Mouse (Mus musculus): ENCODE results near the gene Sec16a.

Gene Sec16a

DNA sequence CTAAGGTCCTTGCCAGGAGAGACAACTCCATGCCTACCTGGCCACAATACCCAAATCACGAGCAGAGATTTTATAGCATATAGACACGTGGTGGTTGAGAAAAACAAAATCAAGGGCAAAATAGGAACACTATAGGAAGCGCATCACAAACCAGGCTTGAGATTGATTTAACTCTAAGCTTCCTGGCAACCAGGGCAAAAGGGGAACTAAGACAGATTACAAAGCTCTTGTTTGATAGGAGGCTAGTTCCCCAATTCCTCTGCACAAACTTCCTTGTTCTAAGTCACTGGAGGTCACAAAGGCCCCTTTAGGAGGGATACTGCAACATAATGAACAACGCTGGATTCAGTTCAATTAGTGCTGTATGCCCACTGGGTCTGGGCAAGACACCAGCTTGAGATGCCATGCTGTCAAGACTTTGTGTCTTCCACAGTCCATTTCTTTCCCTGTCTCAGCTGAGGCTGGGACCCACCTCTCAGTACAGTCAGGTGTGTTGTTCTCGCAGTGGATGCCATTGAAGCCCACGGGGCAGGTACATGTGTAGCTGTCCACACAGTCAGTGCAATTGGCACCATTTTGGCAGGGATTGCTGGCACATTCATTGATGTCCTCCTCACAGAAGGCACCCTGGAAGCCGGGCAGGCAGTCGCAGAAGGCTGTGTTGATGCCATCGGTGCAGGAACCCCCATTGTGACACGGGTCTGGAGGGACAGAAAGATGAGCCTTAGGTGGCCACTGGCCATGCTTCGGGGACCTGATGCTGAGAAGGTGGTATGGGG lies 27.5 kb upstream of the Sec16a start:
- no peak for DNase-seq (ENCODE audit: low spot score)

DNA sequence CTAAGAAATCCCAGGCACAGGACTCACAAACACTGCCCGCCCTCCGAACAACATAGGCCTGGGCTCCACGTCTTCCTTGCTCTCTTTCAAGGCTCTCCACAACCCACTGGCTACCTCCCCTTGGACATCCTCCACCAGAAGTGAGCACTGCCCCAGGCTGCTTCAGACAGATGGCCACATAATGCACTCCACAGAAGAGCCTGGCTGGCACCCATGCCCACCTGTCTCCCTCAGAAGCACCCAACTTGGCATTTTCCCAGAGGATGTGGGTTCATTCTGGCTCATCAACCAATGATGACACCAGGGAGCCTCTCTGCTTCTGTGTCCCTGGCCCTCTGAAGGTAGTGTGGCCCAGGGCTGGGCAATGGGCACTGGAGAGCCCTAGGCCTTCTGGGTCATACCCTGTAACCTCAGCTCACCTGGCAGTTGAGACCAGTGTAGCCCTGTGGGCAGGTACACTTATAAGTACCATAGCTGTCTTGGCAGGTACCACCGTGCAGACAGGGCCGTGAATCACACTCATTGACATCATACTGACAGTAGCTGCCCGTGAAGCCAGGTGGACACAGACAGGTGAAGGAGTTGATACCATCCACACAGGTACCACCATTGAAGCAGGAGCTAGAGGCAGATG lies 26.8 kb upstream of the Sec16a start:
- DNase-seq (ENCODE audit: low spot score): no peak

GRCm38 (mm10) chr2:26470967-26471366 lies 26.0 kb upstream of the Sec16a start:
- DNase-seq (ENCODE audit: low spot score): no peak

- DNase-seq (ENCODE audit: low spot score): no peak
Measured at GRCm38 (mm10) chr2:26468376-26468775, 23.4 kb upstream of the Sec16a start.

DNA sequence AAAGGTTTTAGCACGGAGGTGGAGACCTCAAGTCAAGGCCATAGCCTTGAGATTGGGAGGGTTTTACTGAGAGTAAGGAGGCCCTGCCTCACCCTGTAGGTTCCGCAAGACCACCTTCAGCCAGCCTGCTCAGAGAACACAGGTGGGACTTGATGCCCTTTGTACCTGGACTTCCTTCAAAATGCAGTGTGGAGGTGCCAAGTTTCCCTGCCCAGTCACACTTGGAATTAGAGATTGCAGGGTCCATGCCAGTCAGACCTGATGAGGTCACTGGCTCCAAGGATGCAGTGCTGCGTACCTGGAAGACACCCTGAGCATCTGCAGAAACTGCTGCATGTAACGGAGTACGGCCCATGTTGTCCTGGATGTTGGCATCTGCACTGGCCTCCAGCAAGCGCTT lies 18.4 kb upstream of the Sec16a start:
- DNase-seq (ENCODE audit: low spot score): no peak

- no peak for DNase-seq (ENCODE audit: low spot score)
Measured at GRCm38 (mm10) chr2:26462980-26463379, 18.0 kb upstream of the Sec16a start.

- DNase-seq (ENCODE audit: low spot score): no peak
Measured at GRCm38 (mm10) chr2:26461667-26462066, 16.7 kb upstream of the Sec16a start.

DNA sequence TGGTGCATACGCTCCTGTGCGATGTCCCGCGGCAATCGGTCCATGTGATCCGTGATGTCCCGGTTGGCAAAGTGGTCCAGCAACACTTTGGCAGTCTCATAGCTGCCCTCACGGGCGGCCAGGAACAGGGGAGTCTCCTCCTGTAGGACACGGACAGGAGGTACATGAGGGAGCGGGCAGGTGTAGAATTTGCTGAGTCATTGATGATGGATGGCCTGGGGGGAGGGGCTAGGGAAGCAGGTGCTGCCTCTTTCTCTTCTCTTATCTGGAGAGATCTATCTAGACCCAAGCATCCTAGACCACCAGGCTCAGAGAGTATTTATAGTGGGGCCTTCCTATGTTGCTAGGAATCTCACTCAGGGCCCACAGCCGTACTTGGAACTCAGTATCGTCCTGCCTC lies 15.8 kb upstream of the Sec16a start:
- no peak for DNase-seq (ENCODE audit: low spot score)

DNA sequence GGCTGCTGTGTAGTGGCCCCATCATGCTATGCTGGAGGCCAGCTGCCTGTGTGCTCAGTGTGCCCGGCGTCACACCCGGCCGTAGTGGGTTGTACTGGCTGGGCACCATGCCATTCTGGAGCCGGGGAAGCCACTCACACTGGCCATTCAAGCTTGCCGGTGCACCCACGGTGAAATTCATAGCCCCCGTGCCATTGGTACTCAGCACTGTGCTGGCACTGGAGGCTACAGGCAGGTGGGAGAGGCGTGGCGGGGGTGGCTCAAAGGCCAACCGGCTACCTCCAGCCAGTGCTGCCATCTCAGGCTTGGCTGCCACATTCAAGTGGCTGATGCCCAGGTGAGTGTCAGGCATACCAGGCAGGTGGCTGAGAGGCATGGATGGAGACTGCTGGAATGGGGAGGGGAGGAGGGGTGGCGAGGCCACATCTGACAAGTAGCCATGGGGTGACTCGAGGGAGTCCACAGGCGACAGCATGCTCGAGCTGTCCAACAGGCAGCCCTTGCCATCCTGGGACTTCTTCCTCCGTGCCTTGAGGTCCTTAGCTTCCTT lies 15.2 kb upstream of the Sec16a start:
- no peak for DNase-seq (ENCODE audit: low spot score)

- DNase-seq (ENCODE audit: low spot score): no peak
Measured at GRCm38 (mm10) chr2:26459478-26459877, 14.5 kb upstream of the Sec16a start.

- DNase-seq (ENCODE audit: low spot score): no peak
Measured at GRCm38 (mm10) chr2:26458402-26459124, 13.5 kb upstream of the Sec16a start.

GRCm38 (mm10) chr2:26449121-26450060 lies 4.4 kb upstream of the Sec16a start:
- peak; percentile 70 for DNase-seq (ENCODE audit: low spot score)

DNA sequence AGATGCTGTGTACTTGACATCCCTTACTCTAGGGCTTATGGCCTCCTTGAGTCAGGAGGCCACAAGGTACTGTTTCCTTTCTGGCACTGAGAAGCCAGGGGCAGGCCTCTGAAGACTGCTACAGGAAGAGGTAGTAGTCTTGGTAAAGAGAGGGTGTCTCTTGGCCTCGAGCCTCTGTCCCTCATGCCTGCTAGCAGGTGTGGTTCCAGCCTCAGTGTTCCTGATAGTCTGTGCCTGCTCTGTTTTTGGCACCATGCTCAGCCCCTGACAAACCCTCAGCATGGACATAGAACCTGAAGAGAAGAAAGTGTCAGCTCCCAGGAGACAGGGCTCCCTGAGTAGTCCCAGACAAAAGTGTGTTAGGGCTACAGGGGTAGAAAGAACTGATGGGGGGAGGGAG lies 2.4 kb upstream of the Sec16a start:
- no peak for DNase-seq (ENCODE audit: low spot score)

- DNase-seq (ENCODE audit: low spot score): no peak
Measured at GRCm38 (mm10) chr2:26446671-26447070, 1.7 kb upstream of the Sec16a start.

GRCm38 (mm10) chr2:26445666-26446445 lies 840 bp upstream of the Sec16a start:
- peak; percentile 91 for DNase-seq (ENCODE audit: low spot score)

DNA sequence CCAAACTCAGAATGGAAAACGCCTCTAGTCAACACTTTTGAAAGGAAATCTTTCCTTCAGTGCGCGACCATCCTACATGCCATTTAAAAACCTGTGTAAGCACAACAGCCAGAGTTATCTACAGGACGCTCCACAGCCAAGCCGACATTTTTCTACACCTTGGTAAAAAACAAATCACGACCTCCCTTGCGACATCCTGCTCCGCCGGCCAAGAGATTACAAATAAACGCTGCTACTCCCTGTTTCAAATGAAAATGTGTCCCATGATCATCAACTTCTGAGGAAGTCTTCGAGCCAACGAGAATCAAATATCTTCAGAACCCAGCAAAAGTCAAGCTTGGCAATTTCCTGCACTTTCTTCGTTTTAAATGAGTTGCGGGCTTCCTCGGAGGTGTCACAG lies 648 bp downstream of the Sec16a start:
- DNase-seq (ENCODE audit: low spot score): no peak

DNA sequence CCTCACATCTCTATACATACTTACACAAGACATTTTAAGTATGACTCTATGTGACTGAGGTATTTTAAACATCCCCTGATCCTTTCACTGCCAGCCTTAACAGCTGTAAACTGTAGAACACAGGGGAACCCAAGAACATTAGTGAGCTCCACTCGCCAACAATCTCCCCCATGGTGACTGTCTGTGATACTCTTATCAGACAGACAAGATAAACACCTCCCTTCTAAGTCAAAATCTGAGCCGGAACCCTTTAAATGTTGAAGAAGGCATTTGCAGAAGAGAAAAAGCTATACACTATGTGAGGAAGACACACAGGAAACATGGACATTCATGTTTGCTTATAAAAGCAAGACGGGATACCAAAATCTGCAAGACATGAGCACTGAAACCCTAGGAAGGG lies 1.1 kb downstream of the Sec16a start:
- DNase-seq (ENCODE audit: low spot score): no peak

DNA sequence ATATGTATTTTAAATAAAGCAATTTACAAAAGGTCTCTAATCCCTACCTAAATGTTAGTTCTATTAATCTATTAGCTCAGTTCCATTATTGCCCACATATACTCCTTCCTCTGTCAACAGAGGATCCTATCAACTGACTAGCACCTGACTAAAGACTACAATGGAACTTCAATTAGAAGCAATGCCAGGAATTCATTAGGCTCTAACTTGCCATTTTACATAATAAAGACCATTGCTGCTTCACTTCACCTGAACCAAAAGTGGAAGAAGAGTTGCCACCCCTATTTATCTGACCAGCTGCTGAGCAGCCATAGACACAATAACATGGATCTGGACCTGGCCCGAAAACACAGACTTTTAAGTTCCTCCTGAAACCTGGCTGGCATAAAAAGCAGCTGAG lies 2.2 kb downstream of the Sec16a start:
- DNase-seq (ENCODE audit: low spot score): no peak

GRCm38 (mm10) chr2:26441688-26442087 lies 3.3 kb downstream of the Sec16a start:
- DNase-seq (ENCODE audit: low spot score): no peak

DNA sequence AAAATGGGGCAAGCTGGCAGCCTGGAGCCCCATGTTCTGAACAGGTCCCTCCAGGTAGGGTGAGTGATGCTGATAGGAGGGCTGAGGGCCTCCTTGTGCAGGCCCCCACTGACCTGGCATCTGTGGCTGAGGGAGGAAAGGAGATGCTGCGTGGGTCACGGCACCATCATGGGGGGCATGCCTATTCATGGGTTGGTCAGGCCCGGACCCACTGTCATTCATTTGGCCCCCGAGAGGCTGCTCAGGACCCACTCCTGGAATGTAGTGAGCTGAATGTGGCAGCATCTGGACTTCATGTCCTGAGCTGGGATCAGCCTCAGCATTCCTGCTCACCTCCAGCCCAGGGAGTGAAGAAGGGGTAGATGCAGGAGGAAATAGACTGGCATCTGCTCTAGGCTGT lies 3.8 kb downstream of the Sec16a start:
- DNase-seq (ENCODE audit: low spot score): no peak

DNA sequence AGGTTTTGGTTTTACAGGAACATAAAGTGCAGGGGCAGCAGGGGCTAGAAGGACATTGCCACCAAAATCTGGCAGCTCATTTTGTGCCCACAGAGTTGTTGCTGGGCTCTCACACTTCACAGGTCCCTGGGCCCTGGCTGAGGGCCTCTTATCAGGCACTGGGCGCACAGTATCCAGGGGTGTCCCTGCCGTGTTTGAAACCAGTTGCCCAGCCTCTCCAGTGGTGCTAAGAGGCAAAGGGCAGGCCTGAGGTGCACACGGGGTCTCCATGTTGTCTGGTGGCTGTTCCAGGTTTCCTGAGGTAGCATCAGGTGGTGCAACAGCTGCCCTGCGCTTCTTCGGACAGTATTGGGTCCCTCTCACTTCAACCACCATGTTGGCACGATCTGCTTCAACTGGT lies 5.3 kb downstream of the Sec16a start:
- DNase-seq (ENCODE audit: low spot score): no peak
